Mouse (Mus musculus) heart, embryonic 16.5 days (tissue): ENCODE measurements around the gene Tmem140. TPM values are rescaled to one million over a fixed set of nuclear protein-coding genes. Genes with fewer than 3 reads are reported as not detected.

ENCODE experiments used
- ATAC-seq: fragments of 200-750 bp; cut with Nextera tagmentation; replicated peaks from 2 replicates; pipeline ENCODE4 v1.8.0; 2017; ENCODE audit warnings: moderate number of reproducible peaks; ENCODE audit not compliant: insufficient read depth, low FRiP score; ENCODE audit errors: extremely low read depth
- H3K27ac ChIP-seq: fragments of 300-500 bp; sonication (generic); 2 replicates; pipeline ENCODE4 v1.5.1; 2014; ENCODE audit warnings: mild to moderate bottlenecking, low read length, control low read depth, moderate library complexity
- H3K27me3 ChIP-seq: fragments of 300-500 bp; sonication (generic); 2 replicates; pipeline ENCODE4 v1.6.1; 2014; ENCODE audit warnings: low read length, mixed read lengths; ENCODE audit not compliant: control insufficient read depth, insufficient read depth
- H3K36me3 ChIP-seq: fragments of 300-500 bp; sonication (generic); 2 replicates; pipeline ENCODE4 v1.6.1; 2014; ENCODE audit not compliant: control insufficient read depth, insufficient read depth
- H3K4me1 ChIP-seq: fragments of 300-500 bp; sonication (generic); 2 replicates; pipeline ENCODE4 v1.6.1; 2014; ENCODE audit warnings: low read length, mixed read lengths; ENCODE audit not compliant: control insufficient read depth, insufficient read depth
- H3K4me2 ChIP-seq: fragments of 300-500 bp; sonication (generic); 2 replicates; pipeline ENCODE4 v1.6.1; 2014; ENCODE audit warnings: low read depth, mild to moderate bottlenecking, control low read depth, low read length
- H3K4me3 ChIP-seq: fragments of 300-500 bp; sonication (generic); 2 replicates; pipeline ENCODE4 v1.5.1; 2014; ENCODE audit warnings: mild to moderate bottlenecking, control low read depth, low read length
- H3K9ac ChIP-seq: fragments of 300-500 bp; sonication (generic); 2 replicates; pipeline ENCODE4 v1.6.1; 2014; ENCODE audit warnings: low read length, control low read depth
- H3K9me3 ChIP-seq: fragments of 300-500 bp; sonication (generic); replicated peaks from 2 replicates; pipeline ENCODE4 v1.6.1; 2016; ENCODE audit warnings: low read length; ENCODE audit not compliant: control insufficient read depth
- WGBS: fragments of 180-500 bp; shearing (Covaris S2); extraction: QIAGEN DNeasy Blood & Tissue Kit; methylation state at CpG from one replicate; pipeline ENCODE4 v1.1.7; 2014; 5-methylcytosine and 5-hydroxymethylcytosine counted together
- polyA plus RNA-seq: library from polyadenylated mRNA; unstranded; fragments of >200 nt; fragmentation: Nextera tagmentation; extraction: Ambion mirVana; gene quantifications from 2 replicates; pipeline ENCODE4 v1.2.1, GENCODE M21; 2015

Tmem140 gene
- polyA plus RNA-seq, 1 experiment from 2014 or later = 2.5 TPM

DNA sequence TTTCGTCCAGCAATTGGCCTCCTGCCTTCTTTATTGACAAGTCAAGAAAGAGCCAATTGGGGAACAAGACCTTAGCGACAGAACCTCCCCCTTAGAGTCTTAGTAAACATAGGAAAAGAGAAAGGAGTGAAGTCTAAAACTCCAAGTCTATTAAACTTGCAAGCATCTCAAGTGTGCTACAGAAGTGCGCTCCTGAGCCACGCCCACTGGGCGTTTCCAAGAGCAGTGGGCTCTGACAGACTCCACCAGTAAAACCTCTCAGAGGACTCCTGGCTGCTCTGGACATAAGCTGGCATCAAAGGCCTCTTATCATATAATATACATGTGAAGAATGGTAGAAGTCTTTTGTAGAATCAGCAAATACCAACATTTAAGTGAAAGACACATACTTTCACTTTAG is 40.5 kb downstream of the Tmem140 start:
- peak overlapping the region; percentile 58 for H3K27ac ChIP-seq
- no peak overlapping the region for H3K9ac ChIP-seq
- no peaks in the 10 kb centered on the region for H3K27me3 ChIP-seq
- WGBS = 53% methylated on average over 5 of the region's 5 CpGs
- H3K36me3 ChIP-seq = peaks cover 39% of the 10 kb centered on the region
- no peak overlapping the region for H3K4me3 ChIP-seq
- H3K4me2 ChIP-seq = peak overlapping the region; percentile 50
- no peak for ATAC-seq
- no peaks in the 10 kb centered on the region for H3K9me3 ChIP-seq
- H3K4me1 ChIP-seq = peaks cover 45% of the 10 kb centered on the region

DNA sequence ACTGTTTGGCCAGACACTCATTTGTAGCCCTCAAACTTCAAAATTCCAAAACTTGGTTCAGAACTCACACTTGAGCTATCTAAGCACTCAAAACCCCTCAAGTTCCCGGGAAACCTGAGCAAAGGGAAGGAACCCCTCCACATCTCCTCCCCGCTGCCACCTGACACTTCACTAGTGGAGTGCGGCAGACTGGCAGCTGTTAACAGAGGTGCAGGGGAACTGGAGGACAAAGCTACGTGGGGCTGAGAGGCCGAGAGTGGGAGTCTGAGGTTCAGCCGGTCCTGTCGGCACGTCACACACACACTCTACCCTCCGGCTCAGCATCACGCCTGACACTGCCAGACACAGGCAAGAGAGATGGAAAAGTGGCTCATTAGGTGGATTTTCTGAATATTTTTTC is 40.9 kb downstream of the Tmem140 start:
- Histone ChIP-seq H3K27me3 (no peaks in the 10 kb centered on the region), H3K9me3 (no peaks in the 10 kb centered on the region), H3K4me1 (peaks cover 45% of the 10 kb centered on the region), H3K9ac (no peak overlapping the region), H3K4me2 (peak overlapping the region; percentile 50), H3K27ac (peak overlapping the region; percentile 58), H3K4me3 (peak overlapping the region; percentile 23; the same call in 1 of the 2 replicates), H3K36me3 (peaks cover 38% of the 10 kb centered on the region)
- WGBS = 23% methylated on average over 10 of the region's 10 CpGs
- ATAC-seq = no peak

DNA sequence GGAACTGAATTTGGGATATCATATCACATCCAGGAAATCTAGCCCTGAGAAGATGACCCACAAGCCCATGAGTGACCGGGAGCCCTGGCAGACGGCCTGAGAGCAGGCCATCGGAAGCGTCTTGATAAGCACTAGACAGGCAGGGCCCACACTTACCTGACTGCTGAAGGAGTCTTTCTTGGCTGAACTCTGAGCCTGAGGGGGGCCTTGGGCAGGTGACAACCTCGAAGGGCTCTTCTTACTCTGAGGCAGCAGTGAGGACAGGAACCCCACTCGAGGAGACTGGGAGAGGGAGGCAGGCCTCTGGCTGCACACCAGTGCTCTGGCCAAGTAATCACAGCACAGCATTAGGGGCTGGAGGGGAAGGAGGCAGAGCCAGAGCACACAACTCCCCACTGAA is 41.4 kb downstream of the Tmem140 start:
- no peak for ATAC-seq
- H3K36me3 ChIP-seq = peaks cover 36% of the 10 kb centered on the region
- no peaks in the 10 kb centered on the region for H3K27me3 ChIP-seq
- H3K9me3 ChIP-seq = no peaks in the 10 kb centered on the region
- no peak overlapping the region for H3K4me2 ChIP-seq
- peaks cover 44% of the 10 kb centered on the region for H3K4me1 ChIP-seq
- H3K27ac ChIP-seq = no peak overlapping the region; the same call in 1 of the 2 replicates
- no peak overlapping the region for H3K4me3 ChIP-seq
- H3K9ac ChIP-seq = no peak overlapping the region
- WGBS = 22% methylated on average over 6 of the region's 6 CpGs

DNA sequence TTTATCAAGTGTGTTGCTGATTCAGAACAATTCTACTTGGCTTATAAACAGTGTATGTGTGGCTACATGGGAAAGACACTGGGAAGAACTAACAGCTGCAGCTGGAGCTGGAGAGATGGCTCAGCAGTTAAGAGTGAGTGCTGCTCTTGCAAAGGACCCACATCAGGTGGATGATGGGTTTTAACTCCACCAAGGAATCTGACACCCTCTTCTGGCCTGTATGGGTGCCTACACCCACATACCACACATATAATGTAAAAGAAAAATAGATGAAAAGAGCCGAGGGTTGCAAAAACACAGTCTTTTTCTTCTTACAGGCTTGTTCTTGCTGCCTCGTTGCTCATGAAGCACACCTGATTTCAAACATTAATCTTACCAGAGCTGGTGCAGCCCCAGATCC is 43.2 kb downstream of the Tmem140 start:
- Histone ChIP-seq H3K9me3 (no peaks in the 10 kb centered on the region), H3K27ac (no peak overlapping the region), H3K9ac (no peak overlapping the region), H3K27me3 (no peaks in the 10 kb centered on the region), H3K36me3 (peaks cover 26% of the 10 kb centered on the region), H3K4me2 (no peak overlapping the region), H3K4me3 (no peak overlapping the region), H3K4me1 (peaks cover 41% of the 10 kb centered on the region)
- no peak for ATAC-seq
- WGBS = 74% methylated on average over 2 of the region's 2 CpGs

DNA sequence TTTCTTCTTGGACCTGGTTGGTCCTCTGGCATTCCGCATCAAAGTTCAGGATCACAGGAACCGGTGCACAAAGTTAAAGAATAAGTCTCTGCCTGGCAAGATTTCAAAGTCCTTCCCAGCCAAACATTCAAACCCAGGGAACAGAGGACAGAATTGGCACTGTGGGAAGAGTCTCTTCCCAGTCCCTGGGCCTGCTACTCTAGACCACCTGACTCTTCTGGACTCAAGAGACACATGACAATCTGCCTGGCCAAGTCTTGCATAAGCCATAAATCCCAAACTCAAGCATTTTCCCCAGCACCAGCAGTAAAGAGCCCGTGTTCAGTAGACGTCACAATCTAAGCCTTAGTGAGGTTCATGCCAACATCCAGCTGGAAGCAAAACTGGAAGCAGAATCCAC is 43.7 kb downstream of the Tmem140 start:
- 89% methylated on average over 4 of the region's 4 CpGs for WGBS
- no peak for ATAC-seq
- no peak overlapping the region for H3K4me2 ChIP-seq
- no peaks in the 10 kb centered on the region for H3K9me3 ChIP-seq
- no peak overlapping the region for H3K27ac ChIP-seq
- H3K36me3 ChIP-seq = peaks cover 23% of the 10 kb centered on the region
- peaks cover 40% of the 10 kb centered on the region for H3K4me1 ChIP-seq
- H3K27me3 ChIP-seq = no peaks in the 10 kb centered on the region
- H3K9ac ChIP-seq = no peak overlapping the region
- H3K4me3 ChIP-seq = no peak overlapping the region

DNA sequence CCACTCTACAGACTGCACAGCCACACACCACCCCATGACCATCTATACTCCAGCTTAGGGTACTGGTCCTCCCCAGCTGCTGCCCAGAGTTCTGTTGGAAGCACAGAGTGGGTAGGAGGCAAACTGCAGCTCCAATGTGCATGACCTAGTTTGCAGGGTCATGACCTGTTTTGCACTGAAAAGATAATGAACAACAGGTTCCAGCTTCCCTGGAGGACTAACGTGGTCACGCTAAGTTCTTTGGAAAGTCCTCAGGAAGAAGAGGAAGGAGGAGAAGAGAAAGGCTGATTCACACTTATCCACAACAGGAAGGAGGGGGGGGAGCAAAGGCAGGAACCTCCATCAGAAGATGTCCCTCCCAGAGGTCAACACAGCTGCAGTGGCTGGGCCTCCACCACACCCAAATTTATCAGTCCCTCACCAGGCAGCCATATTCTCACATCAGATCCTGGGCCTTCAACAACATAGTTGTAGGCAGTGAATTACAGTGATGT is 44.2 kb downstream of the Tmem140 start:
- ATAC-seq = no peak
- WGBS = 69% methylated on average over 2 of the region's 2 CpGs
- H3K27me3 ChIP-seq = no peaks in the 10 kb centered on the region
- no peak overlapping the region for H3K4me2 ChIP-seq
- peaks cover 23% of the 10 kb centered on the region for H3K36me3 ChIP-seq
- peaks cover 35% of the 10 kb centered on the region for H3K4me1 ChIP-seq
- H3K4me3 ChIP-seq = no peak overlapping the region
- H3K9me3 ChIP-seq = no peaks in the 10 kb centered on the region
- no peak overlapping the region for H3K9ac ChIP-seq
- H3K27ac ChIP-seq = no peak overlapping the region

DNA sequence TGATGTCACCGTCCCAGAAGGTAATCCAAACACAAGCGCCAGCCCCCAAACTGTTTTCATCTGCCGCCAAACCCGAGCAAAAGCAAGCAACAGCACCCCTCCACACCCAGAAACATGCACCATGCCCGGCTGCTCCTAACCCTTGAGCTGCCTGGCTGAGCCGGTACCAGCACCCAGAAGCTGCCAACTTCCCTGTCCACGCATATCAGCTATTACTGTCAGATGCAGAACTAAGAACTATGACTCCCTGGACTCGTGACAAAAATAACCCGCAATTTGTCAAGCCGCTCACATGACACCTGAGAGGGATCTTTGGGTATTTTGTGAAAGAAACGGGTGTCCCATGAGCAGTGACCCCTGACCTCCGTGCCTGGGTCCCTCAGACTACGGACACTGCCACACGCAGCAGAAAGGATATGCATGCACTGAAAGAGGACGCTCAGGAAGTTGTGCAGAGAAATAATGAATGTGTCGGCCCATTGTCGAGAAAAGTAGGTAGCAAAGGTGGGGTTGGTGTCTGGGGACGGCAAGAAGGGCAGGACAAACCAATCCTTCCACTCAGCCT is 44.8 kb downstream of the Tmem140 start:
- Histone ChIP-seq H3K9ac (no peak overlapping the region; the same call in 1 of the 2 replicates), H3K36me3 (peaks cover 23% of the 10 kb centered on the region), H3K4me2 (no peak overlapping the region), H3K4me1 (peaks cover 29% of the 10 kb centered on the region), H3K27me3 (no peaks in the 10 kb centered on the region), H3K27ac (no peak overlapping the region), H3K4me3 (no peak overlapping the region), H3K9me3 (no peaks in the 10 kb centered on the region)
- WGBS = 77% methylated on average over 18 of the region's 18 CpGs
- ATAC-seq = no peak

DNA sequence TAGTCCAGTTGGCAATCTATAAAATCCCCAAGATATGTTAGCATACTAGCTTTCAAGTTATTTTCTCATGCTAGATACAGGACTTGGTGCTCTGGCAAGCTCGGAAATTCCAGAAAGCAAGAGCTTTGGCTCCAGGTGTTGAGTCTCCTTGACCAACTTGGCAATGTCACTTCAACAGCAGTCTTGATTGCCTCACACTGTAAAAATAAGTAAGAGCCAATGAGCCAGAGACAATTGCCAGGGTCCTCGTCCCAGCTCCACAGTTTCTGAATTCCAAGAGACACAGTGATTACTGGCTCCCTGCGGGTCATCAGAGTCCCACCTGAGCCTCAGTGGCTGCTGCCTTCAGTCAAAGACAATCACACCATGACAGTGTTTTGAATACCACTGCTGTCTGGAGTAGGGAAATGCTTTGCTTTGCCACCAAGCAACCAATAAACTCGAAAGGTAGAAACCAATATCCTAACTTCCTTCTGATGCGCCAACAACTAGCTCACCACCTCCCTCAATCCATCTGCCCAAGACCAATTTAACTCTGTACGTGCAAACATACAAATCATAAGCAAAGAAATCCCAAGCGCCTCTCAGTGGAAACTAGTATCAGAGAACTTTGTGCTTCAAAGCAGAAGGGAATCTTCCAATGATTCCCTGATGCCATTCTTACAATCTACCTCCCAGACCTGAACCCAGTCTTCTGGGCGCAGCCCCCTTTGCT is 46.8 kb downstream of the Tmem140 start:
- 35% methylated on average over 8 of the region's 8 CpGs for WGBS
- Histone ChIP-seq H3K9me3 (no peaks in the 10 kb centered on the region), H3K27me3 (no peaks in the 10 kb centered on the region), H3K27ac (peak overlapping the region; percentile 87), H3K36me3 (peaks cover 23% of the 10 kb centered on the region), H3K4me2 (peak overlapping the region; percentile 75), H3K4me1 (peaks cover 16% of the 10 kb centered on the region), H3K4me3 (peak overlapping the region; percentile 83), H3K9ac (peak overlapping the region; percentile 80)
- no peak for ATAC-seq
